Mouse (Mus musculus): ENCODE measurements around the gene Hdgfl3. TPM values are rescaled to one million over a fixed set of nuclear protein-coding genes. Genes with fewer than 3 reads are reported as not detected.

Gene Hdgfl3
- total and polyA plus RNA-seq, 3 experiments = 0.04 TPM; not detected in 2

GRCm38 (mm10) chr7:81873807-81874206 is 60.5 kb downstream of the Hdgfl3 start:
- in situ Hi-C loops (cut with MboI; ENCODE audit: low pct_ligation_motif_present, low pct_unique_long_range_greater_than_20kb, low sequenced_read_pairs) = no loop called here
- Histone ChIP-seq H3K9me3 (replicated peaks; ENCODE audit: low read length) (no peaks in the 10 kb centered on the region), H3K79me2 (replicated peaks; ENCODE audit: control insufficient read depth, extremely low read depth, insufficient read depth, poor library complexity, severe bottlenecking) (no peaks in the 10 kb centered on the region), H3K36me3 (replicated peaks in 1 of 2; ENCODE audit: control insufficient read depth in 1 of 2, insufficient read depth in 1 of 2, low read length in 1 of 2) (no peaks in the 10 kb centered on the region), H3K4me3 (replicated peaks in 1 of 3; ENCODE audit: low read depth in 2 of 3, low read length in 2 of 3, poor library complexity in 1 of 3) (no peak overlapping the region), H3K4me1 (ENCODE audit: control insufficient read depth in 1 of 2, insufficient read depth in 2 of 2) (peaks cover 0 to 5% of the 10 kb centered on the region in 2 experiments; a peak in 2 of 4 replicates), H3K27ac (ENCODE audit: insufficient read depth, low read depth) (no peak overlapping the region), H3K4me2 (ENCODE audit: insufficient read depth, low read depth, poor library complexity, severe bottlenecking) (no peak overlapping the region), H3K27me3 (replicated peaks) (no peaks in the 10 kb centered on the region), H3K9ac (ENCODE audit: insufficient read depth, low read depth) (no peak overlapping the region)
- dilution Hi-C loops (cut with MboI; ENCODE audit: extremely low pct_ligation_motif_present, extremely low pct_unique_long_range_greater_than_20kb, low sequenced_read_pairs) = no loop called here
- no peak for DNase-seq (ENCODE audit: extremely low read depth)
- TF ChIP-seq IRF4 (IDR thresholded peaks at IDR 0.05; ENCODE audit: low read depth, low read length) (no peak), USF2 (conservative IDR thresholded peaks at IDR 0.05; ENCODE audit: low read depth, low read length) (no peak), MAZ (IDR thresholded peaks at IDR 0.05; ENCODE audit: low read depth, low read length) (no peak), GABPA (IDR thresholded peaks at IDR 0.05; ENCODE audit: insufficient replicate concordance, low read depth, low read length) (no peak), E2F4 (IDR thresholded peaks at IDR 0.05; ENCODE audit: insufficient replicate concordance, low read depth, low read length) (no peak), NRF1 (IDR thresholded peaks at IDR 0.05; ENCODE audit: low read depth, low read length) (no peak), ETS1 (conservative IDR thresholded peaks at IDR 0.05; ENCODE audit: low read depth, low read length) (no peak)

GRCm38 (mm10) chr7:81872493-81873013 is 61.7 kb downstream of the Hdgfl3 start:
- no peak overlapping the region for H3K27ac ChIP-seq (ENCODE audit: insufficient read depth, low read depth)
- no peak overlapping the region for H3K4me3 ChIP-seq (replicated peaks in 1 of 3; ENCODE audit: low read depth in 2 of 3, low read length in 2 of 3, poor library complexity in 1 of 3)
- in situ Hi-C loops (cut with MboI; ENCODE audit: low pct_ligation_motif_present, low pct_unique_long_range_greater_than_20kb, low sequenced_read_pairs) (no loop called here), dilution Hi-C loops (cut with MboI; ENCODE audit: extremely low pct_ligation_motif_present, extremely low pct_unique_long_range_greater_than_20kb, low sequenced_read_pairs) (no loop called here)
- no peak for DNase-seq (ENCODE audit: extremely low read depth)
- no peaks in the 10 kb centered on the region for H3K27me3 ChIP-seq (replicated peaks)
- H3K36me3 ChIP-seq (replicated peaks in 1 of 2; ENCODE audit: control insufficient read depth in 1 of 2, insufficient read depth in 1 of 2, low read length in 1 of 2) = no peaks in the 10 kb centered on the region
- no peak overlapping the region for H3K9ac ChIP-seq (ENCODE audit: insufficient read depth, low read depth)
- TF ChIP-seq SIN3A (IDR thresholded peaks at IDR 0.05; ENCODE audit: low read length) = no peak
- TF ChIP-seq RCOR1 (conservative IDR thresholded peaks at IDR 0.05; ENCODE audit: low read depth, low read length) = no peak
- no peak for TF ChIP-seq ZMIZ1 (IDR thresholded peaks at IDR 0.05; ENCODE audit: low read depth, low read length)
- no peak for TF ChIP-seq BHLHE40 (IDR thresholded peaks at IDR 0.05; ENCODE audit: low read depth, low read length)
- no peak for TF ChIP-seq POLR2A (IDR thresholded peaks at IDR 0.05; ENCODE audit: low read depth, low read length)
- peaks cover 0 to 11% of the 10 kb centered on the region in 2 experiments; a peak in 2 of 4 replicates for H3K4me1 ChIP-seq (ENCODE audit: control insufficient read depth in 1 of 2, insufficient read depth in 2 of 2)
- no peak overlapping the region for H3K4me2 ChIP-seq (ENCODE audit: insufficient read depth, low read depth, poor library complexity, severe bottlenecking)
- H3K79me2 ChIP-seq (replicated peaks; ENCODE audit: control insufficient read depth, extremely low read depth, insufficient read depth, poor library complexity, severe bottlenecking) = no peaks in the 10 kb centered on the region
- H3K9me3 ChIP-seq (replicated peaks; ENCODE audit: low read length) = no peaks in the 10 kb centered on the region

GRCm38 (mm10) chr7:81868158-81868557 is 66.1 kb downstream of the Hdgfl3 start:
- Histone ChIP-seq H3K4me2 (ENCODE audit: insufficient read depth, low read depth, poor library complexity, severe bottlenecking) (no peak overlapping the region), H3K27ac (ENCODE audit: insufficient read depth, low read depth) (no peak overlapping the region), H3K36me3 (replicated peaks in 1 of 2; ENCODE audit: control insufficient read depth in 1 of 2, insufficient read depth in 1 of 2, low read length in 1 of 2) (no peaks in the 10 kb centered on the region), H3K79me2 (replicated peaks; ENCODE audit: control insufficient read depth, extremely low read depth, insufficient read depth, poor library complexity, severe bottlenecking) (no peaks in the 10 kb centered on the region), H3K4me1 (ENCODE audit: control insufficient read depth in 1 of 2, insufficient read depth in 2 of 2) (peaks cover 6 to 30% of the 10 kb centered on the region in 2 experiments), H3K9me3 (replicated peaks; ENCODE audit: low read length) (no peaks in the 10 kb centered on the region), H3K9ac (ENCODE audit: insufficient read depth, low read depth) (no peak overlapping the region), H3K4me3 (replicated peaks in 1 of 3; ENCODE audit: low read depth in 2 of 3, low read length in 2 of 3, poor library complexity in 1 of 3) (no peak overlapping the region), H3K27me3 (replicated peaks) (no peaks in the 10 kb centered on the region)
- DNase-seq (ENCODE audit: extremely low read depth) = peak; percentile 73
- in situ Hi-C loops (cut with MboI; ENCODE audit: low pct_ligation_motif_present, low pct_unique_long_range_greater_than_20kb, low sequenced_read_pairs) (no loop called here), dilution Hi-C loops (cut with MboI; ENCODE audit: extremely low pct_ligation_motif_present, extremely low pct_unique_long_range_greater_than_20kb, low sequenced_read_pairs) (no loop called here)
- TF ChIP-seq RAD21 (IDR thresholded peaks at IDR 0.05; ENCODE audit: low read depth, low read length) (peak; percentile 68), USF1 (IDR thresholded peaks at IDR 0.05; ENCODE audit: low read depth, low read length) (no peak), ZNF384 (IDR thresholded peaks at IDR 0.05; ENCODE audit: low read depth, low read length) (no peak), BHLHE40 (IDR thresholded peaks at IDR 0.05; ENCODE audit: low read depth, low read length) (no peak), ELF1 (IDR thresholded peaks at IDR 0.05; ENCODE audit: low read depth, low read length) (no peak), CHD2 (IDR thresholded peaks at IDR 0.05; ENCODE audit: low read length) (no peak), ZC3H11A (IDR thresholded peaks at IDR 0.05; ENCODE audit: low read depth, low read length) (no peak), JUN (IDR thresholded peaks at IDR 0.05; ENCODE audit: insufficient read depth, low read depth, low read length) (no peak), MAX (IDR thresholded peaks at IDR 0.05; ENCODE audit: low read length) (no peak), POLR2A (IDR thresholded peaks at IDR 0.05; ENCODE audit: low read depth, low read length) (no peak), RCOR1 (conservative IDR thresholded peaks at IDR 0.05; ENCODE audit: low read depth, low read length) (no peak), E2F4 (IDR thresholded peaks at IDR 0.05; ENCODE audit: insufficient replicate concordance, low read depth, low read length) (no peak), NRF1 (IDR thresholded peaks at IDR 0.05; ENCODE audit: low read depth, low read length) (0 out of 2 replicates have a peak, but pooled peaks have one; percentile 17), TBP (conservative IDR thresholded peaks at IDR 0.05; ENCODE audit: low read depth, low read length) (no peak), PAX5 (IDR thresholded peaks at IDR 0.05; ENCODE audit: low read length) (no peak), CTCF (conservative IDR thresholded peaks at IDR 0.05 in 1 of 2, IDR thresholded peaks at IDR 0.05 in 1 of 2; ENCODE audit: low read depth in 2 of 2, low read length in 2 of 2) (peak; percentile 48 to 87), MAZ (IDR thresholded peaks at IDR 0.05; ENCODE audit: low read depth, low read length) (0 out of 2 replicates have a peak, but pooled peaks have one; percentile 41), HCFC1 (IDR thresholded peaks at IDR 0.05; ENCODE audit: low read depth, low read length) (no peak), ETS1 (conservative IDR thresholded peaks at IDR 0.05; ENCODE audit: low read depth, low read length) (0 out of 2 replicates have a peak, but pooled peaks have one; percentile 26), ZMIZ1 (IDR thresholded peaks at IDR 0.05; ENCODE audit: low read depth, low read length) (no peak), USF2 (conservative IDR thresholded peaks at IDR 0.05; ENCODE audit: low read depth, low read length) (no peak)
